Comparison of ENCODE assay signal across 24 mouse cellular contexts in genomic region chr1:180866001-180866400, GRCm38 (mm10). TPM values are rescaled to one million over a fixed set of nuclear protein-coding genes. Genes with fewer than 3 reads are reported as not detected.
A peak's percentile ranks its signal among the peaks of the same experiment; 100 is the strongest.
DNase-seq lines count a peak whose midpoint lies in the region; ATAC-seq lines count a peak whose summit lies in the region.
"Had no signal": no experiment of that assay in that cellular context is flagged by ENCODE, and none has a peak within 500 bp of the region (broad histone marks: within the 10 kb centered on the region; RNA-seq: fewer than 3 reads in every experiment).

No protein-coding gene starts in this region.

- intact Hi-C loops in heart, postnatal 36 days (cut with DNase I), result no loop called here

- H3K4me2 ChIP-seq in heart, embryonic 15.5 days, result no peak overlapping the region
- H3K4me2 ChIP-seq in lung, embryonic 15.5 days, result no peak overlapping the region
- no peak overlapping the region for H3K4me2 ChIP-seq in liver, embryonic 11.5 days
- H3K4me2 ChIP-seq: embryonic facial prominence, embryonic 15.5 days; heart, embryonic 12.5 days; hindbrain, embryonic 13.5 days had no signal

- no peaks in the 10 kb centered on the region for H3K9me3 ChIP-seq in heart, embryonic 15.5 days (replicated peaks)
- H3K9me3 ChIP-seq in lung, embryonic 15.5 days, result no peaks in the 10 kb centered on the region
- no peaks in the 10 kb centered on the region for H3K9me3 ChIP-seq in liver, embryonic 11.5 days (ENCODE audit: control insufficient read depth, low read length)
- H3K9me3 ChIP-seq: embryonic facial prominence, embryonic 15.5 days; forebrain, embryonic 10.5 days; heart, embryonic 12.5 days; hindbrain, embryonic 13.5 days had no signal

- ATAC-seq in heart, embryonic 15.5 days (replicated peaks; ENCODE audit: insufficient number of reproducible peaks, insufficient read depth, low FRiP score, low read depth), result no peak
- no peak; the same call in 1 of the 2 replicates for ATAC-seq in lung, embryonic 15.5 days (ENCODE audit: borderline replicate concordance, extremely low read depth, low FRiP score, low TSS enrichment)
- no peak for ATAC-seq in liver, embryonic 11.5 days (replicated peaks; ENCODE audit: low FRiP score)
- ATAC-seq: activated CD4-positive, CD25-positive, alpha-beta regulatory T cell, adult 4 months; forebrain, embryonic 14.5 days; Patski had no signal

- no peak overlapping the region for H3K4me3 ChIP-seq in heart, embryonic 15.5 days
- H3K4me3 ChIP-seq in lung, embryonic 15.5 days, result no peak overlapping the region
- no peak overlapping the region for H3K4me3 ChIP-seq in liver, embryonic 11.5 days (ENCODE audit: low read depth, low read length)
- H3K4me3 ChIP-seq: embryonic facial prominence, embryonic 15.5 days; erythroblast, embryonic 14.5 days; forebrain, embryonic 10.5 days; gastrocnemius, adult 2 months; heart, embryonic 12.5 days; hindbrain, embryonic 13.5 days had no signal

- no peak overlapping the region for H3K9ac ChIP-seq in heart, embryonic 15.5 days
- no peak overlapping the region for H3K9ac ChIP-seq in lung, embryonic 15.5 days
- H3K9ac ChIP-seq in liver, embryonic 11.5 days (ENCODE audit: low read depth, low read length), result no peak overlapping the region
- H3K9ac ChIP-seq: embryonic facial prominence, embryonic 15.5 days; hindbrain, embryonic 13.5 days had no signal

- 0 out of 2 replicates have a peak overlapping the region, but pooled peaks have one; percentile 10 for H3K27ac ChIP-seq in heart, embryonic 15.5 days
- peak overlapping the region; percentile 54; the same call in 1 of the 2 replicates for H3K27ac ChIP-seq in lung, embryonic 15.5 days
- no peak overlapping the region for H3K27ac ChIP-seq in liver, embryonic 11.5 days (ENCODE audit: low read depth, low read length)
- H3K27ac ChIP-seq: embryonic facial prominence, embryonic 15.5 days; forebrain, embryonic 10.5 days; gastrocnemius, adult 2 months; hindbrain, embryonic 13.5 days had no signal

- 75% methylated on average over 7 of the region's 7 CpGs for WGBS in heart, embryonic 15.5 days
- WGBS in lung, embryonic 15.5 days, result 62% methylated on average over 7 of the region's 7 CpGs
- WGBS in liver, embryonic 11.5 days, result 92% methylated on average over 7 of the region's 7 CpGs

- DNase-seq in heart, postnatal 36 days, result no peak
- DNase-seq in lung, postnatal 14 days, result no peak
- DNase-seq in lung, postnatal 10 days, result peak; percentile 25
- no peak for DNase-seq in thymus, postnatal 14 days
- no peak for DNase-seq in liver, embryonic 11.5 days (ENCODE audit: low spot score)
- DNase-seq: adrenal gland, postnatal 14 days; cerebellum, adult 9-11 months; gastrocnemius, adult 2 months; gastrocnemius, postnatal 25 days; heart, postnatal 4 days had no signal

- peaks cover 7% of the 10 kb centered on the region; the same call in 1 of the 2 replicates for H3K4me1 ChIP-seq in heart, embryonic 15.5 days (replicated peaks)
- H3K4me1 ChIP-seq in lung, embryonic 15.5 days, result no peaks in the 10 kb centered on the region
- H3K4me1 ChIP-seq in liver, embryonic 11.5 days (replicated peaks; ENCODE audit: control insufficient read depth, insufficient read depth, low read length), result no peaks in the 10 kb centered on the region
- H3K4me1 ChIP-seq: embryonic facial prominence, embryonic 15.5 days; forebrain, embryonic 10.5 days; hindbrain, embryonic 13.5 days had no signal

- peaks cover 54% of the 10 kb centered on the region for H3K36me3 ChIP-seq in heart, embryonic 15.5 days
- H3K36me3 ChIP-seq in lung, embryonic 15.5 days, result peaks cover 64% of the 10 kb centered on the region
- peaks cover 44% of the 10 kb centered on the region for H3K36me3 ChIP-seq in liver, embryonic 11.5 days (ENCODE audit: control insufficient read depth, insufficient read depth, low read length)

- no peaks in the 10 kb centered on the region for H3K27me3 ChIP-seq in heart, embryonic 15.5 days
- H3K27me3 ChIP-seq in lung, embryonic 15.5 days, result no peaks in the 10 kb centered on the region
- H3K27me3 ChIP-seq in liver, embryonic 11.5 days (replicated peaks; ENCODE audit: control insufficient read depth, insufficient read depth, low read length), result no peaks in the 10 kb centered on the region
- H3K27me3 ChIP-seq: embryonic facial prominence, embryonic 15.5 days; heart, embryonic 12.5 days; hindbrain, embryonic 13.5 days; Patski had no signal

RNA-seq across cellular contexts. Expression of gene Sde2, which starts 15.1 kb away (rescaled TPM):
- polyA plus RNA-seq in heart, embryonic 15.5 days (2015; fragmentation: Nextera tagmentation; extraction: Ambion mirVana), result 20.8 and 22.8 TPM in 2 replicates
- 10 to 100 TPM; 10.3 to 14.2 TPM for total RNA-seq in heart, postnatal 36 days (2021)
- 33.7 and 36.6 TPM in 2 replicates for polyA plus RNA-seq in lung, embryonic 15.5 days (2015; fragmentation: Nextera tagmentation; extraction: Ambion mirVana)
- 49.0 and 49.2 TPM in 2 replicates for polyA plus RNA-seq in liver, embryonic 11.5 days (2014; fragmentation: Nextera tagmentation; extraction: Ambion mirVana)

RNA-seq across cellular contexts. Expression of gene Lefty2, which starts 26.9 kb away (rescaled TPM):
- 0.05 and 0.14 TPM in 2 replicates for polyA plus RNA-seq in heart, embryonic 15.5 days (2015; fragmentation: Nextera tagmentation; extraction: Ambion mirVana)
- not detected for total RNA-seq in heart, postnatal 36 days (2021)
- 0.17 TPM in 1 of 2 replicates, not detected in the other for polyA plus RNA-seq in lung, embryonic 15.5 days (2015; fragmentation: Nextera tagmentation; extraction: Ambion mirVana)
- not detected in 2 replicates for polyA plus RNA-seq in liver, embryonic 11.5 days (2014; fragmentation: Nextera tagmentation; extraction: Ambion mirVana)
- total RNA-seq: gastrocnemius, adult 2 months; gastrocnemius, postnatal 25 days; granulocyte monocyte progenitor cell, adult 5-6 weeks; heart, adult 8-10 months; heart, postnatal 4 days had no signal
- polyA plus RNA-seq: activated CD4-positive, CD25-positive, alpha-beta regulatory T cell, adult 4 months; C2C12; embryonic facial prominence, embryonic 11.5 days; erythroblast, embryonic 14.5 days; forebrain, embryonic 10.5 days had no signal

RNA-seq across cellular contexts. Expression of gene Pycr2, which starts 38.1 kb away (rescaled TPM):
- polyA plus RNA-seq in heart, embryonic 15.5 days (2015; fragmentation: Nextera tagmentation; extraction: Ambion mirVana), result 42.1 and 57.9 TPM in 2 replicates
- total RNA-seq in heart, postnatal 36 days (2021), result 10 to 100 TPM; 12.5 to 15.6 TPM
- 89.9 and 90.0 TPM in 2 replicates for polyA plus RNA-seq in lung, embryonic 15.5 days (2015; fragmentation: Nextera tagmentation; extraction: Ambion mirVana)
- 162 and 171 TPM in 2 replicates for polyA plus RNA-seq in liver, embryonic 11.5 days (2014; fragmentation: Nextera tagmentation; extraction: Ambion mirVana)

RNA-seq across cellular contexts. Expression of gene H3f3a, which starts 52.3 kb away (rescaled TPM):
- polyA plus RNA-seq in heart, embryonic 15.5 days (2015; fragmentation: Nextera tagmentation; extraction: Ambion mirVana), result 1,560 and 1,618 TPM in 2 replicates
- 100 to 1,000 TPM; 457 to 506 TPM for total RNA-seq in heart, postnatal 36 days (2021)
- 2,468 and 2,584 TPM in 2 replicates for polyA plus RNA-seq in lung, embryonic 15.5 days (2015; fragmentation: Nextera tagmentation; extraction: Ambion mirVana)
- 1,897 and 1,996 TPM in 2 replicates for polyA plus RNA-seq in liver, embryonic 11.5 days (2014; fragmentation: Nextera tagmentation; extraction: Ambion mirVana)
